Mouse (Mus musculus) cerebellum, adult 2 months (tissue): ENCODE data around the gene Ivd. TPM values are rescaled to one million over a fixed set of nuclear protein-coding genes. Genes with fewer than 3 reads are reported as not detected.

Experiments
- DNase-seq, 2 experiments: peaks; one replicate each; pipeline ENCODE4 v3.0.0; 2021
- H3K27ac ChIP-seq: fragments of 200-500 bp; 2 replicates; pipeline ENCODE4 v1.5.1; 2012; ENCODE audit warnings: low read length, control low read depth, inconsistent platforms; ENCODE audit not compliant: insufficient read depth
- H3K27me3 ChIP-seq: fragments of 200-500 bp; 2 replicates; pipeline ENCODE4 v1.6.1; 2012; ENCODE audit warnings: inconsistent platforms, mild to moderate bottlenecking, low read length, moderate library complexity; ENCODE audit not compliant: control insufficient read depth, insufficient read depth
- H3K4me1 ChIP-seq: fragments of 200-500 bp; 2 replicates; pipeline ENCODE4 v1.6.1; 2011; ENCODE audit warnings: low read length; ENCODE audit not compliant: control insufficient read depth, insufficient read depth
- H3K4me3 ChIP-seq: fragments of 200-500 bp; replicated peaks from 2 replicates; pipeline ENCODE3; 2011; ENCODE audit warnings: mild to moderate bottlenecking, low read depth, low read length, control low read depth; ENCODE audit not compliant: insufficient read depth
- CTCF ChIP-seq: fragments of 200-500 bp; IDR thresholded peaks from 2 replicates; pipeline ENCODE4 v1.5.1; 2011; ENCODE audit warnings: low read depth, mild to moderate bottlenecking, control low read depth, low read length, moderate library complexity, borderline replicate concordance; ENCODE audit not compliant: insufficient read depth
- POLR2A ChIP-seq: fragments of 200-500 bp; IDR thresholded peaks from 2 replicates; pipeline ENCODE4 v1.6.1; 2011; ENCODE audit warnings: low read length, control low read depth, borderline replicate concordance; ENCODE audit not compliant: insufficient read depth
- WGBS: fragments of 180-500 bp; shearing (Covaris S2); methylation state at CpG from one replicate; pipeline ENCODE4 v1.1.7; 2018; 5-methylcytosine and 5-hydroxymethylcytosine counted together
- polyA plus RNA-seq: library from polyadenylated mRNA; depleted of rRNA; stranded (reverse); fragments of >200 nt; gene quantifications from 2 replicates; pipeline ENCODE4 v1.2.3, GENCODE M21; 2012

Ivd gene
- polyA plus RNA-seq, 1 experiment, result 134 TPM

- no peak overlapping the region for H3K27ac ChIP-seq
- 15% methylated on average over 1 of the region's 1 CpGs for WGBS
- DNase-seq, result no peak
Measured at GRCm38 (mm10) chr2:118871032-118871431, 9.3 kb downstream of the Ivd start.

GRCm38 (mm10) chr2:118873018-118873417 lies 11.3 kb downstream of the Ivd start:
- H3K27me3 ChIP-seq, result no peaks in the 10 kb centered on the region
- DNase-seq, result no peak
- peaks cover 7% of the 10 kb centered on the region; the same call in 1 of the 2 replicates for H3K4me1 ChIP-seq
- 77% methylated on average over 5 of the region's 5 CpGs for WGBS
- no peak overlapping the region for H3K27ac ChIP-seq
- TF ChIP-seq CTCF (no peak), POLR2A (no peak)
- H3K4me3 ChIP-seq, result no peak overlapping the region

More at GRCm38 (mm10) chr2:118871032-118871431, 9.3 kb downstream of the Ivd start:
- Histone ChIP-seq H3K4me3 (no peak overlapping the region), H3K4me1 (peaks cover 7% of the 10 kb centered on the region; the same call in 1 of the 2 replicates), H3K27me3 (no peaks in the 10 kb centered on the region)
- TF ChIP-seq POLR2A (no peak), CTCF (no peak)

GRCm38 (mm10) chr2:118873890-118874430 lies 12.2 kb downstream of the Ivd start:
- peaks cover 7% of the 10 kb centered on the region; the same call in 1 of the 2 replicates for H3K4me1 ChIP-seq
- DNase-seq, result peak; percentile 51 to 80
- H3K27me3 ChIP-seq, result no peaks in the 10 kb centered on the region
- no peak overlapping the region for H3K27ac ChIP-seq
- no peak for TF ChIP-seq CTCF
- TF ChIP-seq POLR2A, result no peak
- WGBS, result 35% methylated on average over 6 of the region's 6 CpGs
- no peak overlapping the region for H3K4me3 ChIP-seq

- Histone ChIP-seq H3K4me3 (no peak overlapping the region), H3K4me1 (peaks cover 7% of the 10 kb centered on the region; the same call in 1 of the 2 replicates), H3K27me3 (no peaks in the 10 kb centered on the region), H3K27ac (no peak overlapping the region)
- TF ChIP-seq POLR2A (no peak), CTCF (no peak)
- DNase-seq, result no peak
- 93% methylated on average over 8 of the region's 8 CpGs for WGBS
Measured at GRCm38 (mm10) chr2:118875316-118875715, 13.6 kb downstream of the Ivd start.

- DNase-seq, result no peak
- TF ChIP-seq POLR2A, result no peak
- TF ChIP-seq CTCF, result no peak
- 94% methylated on average over 9 of the region's 9 CpGs for WGBS
Measured at GRCm38 (mm10) chr2:118876453-118876852, 14.7 kb downstream of the Ivd start.

GRCm38 (mm10) chr2:118881019-118881418 lies 19.3 kb downstream of the Ivd start:
- DNase-seq, result no peak
- Histone ChIP-seq H3K4me3 (no peak overlapping the region), H3K4me1 (no peaks in the 10 kb centered on the region), H3K27me3 (no peaks in the 10 kb centered on the region), H3K27ac (no peak overlapping the region)
- TF ChIP-seq CTCF, result no peak
- 76% methylated on average over 4 of the region's 4 CpGs for whole genome bisulfite sequencing

More at GRCm38 (mm10) chr2:118876453-118876852, 14.7 kb downstream of the Ivd start:
- Histone ChIP-seq H3K27me3 (no peaks in the 10 kb centered on the region), H3K4me3 (no peak overlapping the region), H3K27ac (no peak overlapping the region), H3K4me1 (peaks cover 7% of the 10 kb centered on the region; the same call in 1 of the 2 replicates)

- TF ChIP-seq POLR2A, result no peak
- TF ChIP-seq CTCF, result no peak
- Histone ChIP-seq H3K4me1 (no peaks in the 10 kb centered on the region), H3K4me3 (no peak overlapping the region), H3K27ac (no peak overlapping the region), H3K27me3 (no peaks in the 10 kb centered on the region)
- no peak for DNase-seq
- 69% methylated on average over 5 of the region's 5 CpGs for WGBS
Measured at GRCm38 (mm10) chr2:118881956-118882355, 20.2 kb downstream of the Ivd start.

- WGBS, result 2% methylated on average over 32 of the region's 32 CpGs
- DNase-seq, result peak; percentile 79 to 93
- TF ChIP-seq POLR2A (no peak), CTCF (peak; percentile 98)
- H3K4me3 ChIP-seq, result peak overlapping the region; percentile 59
- no peak overlapping the region for H3K27ac ChIP-seq
- H3K27me3 ChIP-seq, result no peaks in the 10 kb centered on the region
- no peaks in the 10 kb centered on the region for H3K4me1 ChIP-seq
Measured at GRCm38 (mm10) chr2:118882840-118883679, 21.3 kb downstream of the Ivd start.
